26 mouse cellular contexts compared by ENCODE assay signal in genomic region chr2:181008339-181008738, GRCm38 (mm10). TPM values are rescaled to one million over a fixed set of nuclear protein-coding genes. Genes with fewer than 3 reads are reported as not detected.
"Had no signal": no experiment of that assay in that cellular context is flagged by ENCODE, and none has a peak within 500 bp of the region (broad histone marks: within the 10 kb centered on the region; RNA-seq: fewer than 3 reads in every experiment).

No protein-coding gene starts in this region.

- DNase-seq: gastrocnemius, adult 2 months; gastrocnemius, postnatal 10 days; gastrocnemius, postnatal 25 days; heart, adult 18-20 months; heart, postnatal 10 days; heart, postnatal 4 days; kidney, adult 2 months; kidney, postnatal 25 days; kidney, postnatal 4 days; liver; liver, embryonic 13.5 days had no signal

- H3K36me3 ChIP-seq: heart, embryonic 10.5 days; heart, embryonic 12.5 days; hindbrain, embryonic 10.5 days; hindbrain, embryonic 12.5 days; intestine, embryonic 15.5 days; limb, embryonic 10.5 days; limb, embryonic 12.5 days; liver, embryonic 13.5 days; liver, embryonic 15.5 days had no signal

- H3K9me3 ChIP-seq: heart, embryonic 10.5 days; heart, embryonic 12.5 days; hindbrain, embryonic 10.5 days; hindbrain, embryonic 12.5 days; intestine, embryonic 15.5 days; limb, embryonic 10.5 days; limb, embryonic 12.5 days; liver, embryonic 13.5 days; liver, embryonic 15.5 days had no signal

- H3K4me2 ChIP-seq: heart, embryonic 12.5 days; hindbrain, embryonic 12.5 days; hindbrain, embryonic 14.5 days; intestine, embryonic 15.5 days; limb, embryonic 12.5 days; liver, embryonic 11.5 days; liver, embryonic 13.5 days; liver, embryonic 15.5 days had no signal

- H3K27ac ChIP-seq: gastrocnemius, adult 2 months; heart, embryonic 10.5 days; hindbrain, embryonic 10.5 days; hindbrain, embryonic 12.5 days; hindbrain, embryonic 14.5 days; intestine, embryonic 15.5 days; layer of hippocampus, adult 2 months; left cerebral cortex, adult 2 months; limb, embryonic 10.5 days; limb, embryonic 12.5 days; liver, embryonic 13.5 days; liver, embryonic 15.5 days had no signal

- H3K27me3 ChIP-seq: hindbrain, embryonic 12.5 days; intestine, embryonic 15.5 days; limb, embryonic 12.5 days; liver, embryonic 13.5 days; liver, embryonic 15.5 days had no signal

- H3K9ac ChIP-seq: heart, embryonic 12.5 days; hindbrain, embryonic 12.5 days; hindbrain, embryonic 14.5 days; intestine, embryonic 15.5 days; limb, embryonic 12.5 days; liver, embryonic 13.5 days; liver, embryonic 15.5 days had no signal

- H3K4me1 ChIP-seq: heart, embryonic 10.5 days; hindbrain, embryonic 12.5 days; intestine, embryonic 15.5 days; limb, embryonic 10.5 days; limb, embryonic 12.5 days; liver, embryonic 13.5 days; liver, embryonic 15.5 days had no signal

- H3K4me3 ChIP-seq: gastrocnemius, adult 2 months; heart, embryonic 10.5 days; heart, embryonic 12.5 days; hindbrain, embryonic 10.5 days; hindbrain, embryonic 12.5 days; intestine, embryonic 15.5 days; layer of hippocampus, adult 2 months; left cerebral cortex, adult 2 months; limb, embryonic 10.5 days; limb, embryonic 12.5 days; liver, embryonic 13.5 days; liver, embryonic 15.5 days had no signal

- ATAC-seq: hindbrain, embryonic 16.5 days; inflammation-experienced regulatory T-cells, adult 6 months; intestine, embryonic 15.5 days; intestine, postnatal 0 days had no signal

RNA-seq across cellular contexts. Expression of gene Chrna4, which starts 35.0 kb away (rescaled TPM):
- polyA plus RNA-seq: inflammation-experienced regulatory T-cells, adult 6 months had no signal

RNA-seq across cellular contexts. Expression of gene Nkain4, which starts 53.8 kb away (rescaled TPM):
- polyA plus RNA-seq: inflammation-experienced regulatory T-cells, adult 6 months had no signal
